Mouse (Mus musculus) myocyte (in vitro differentiated cells): ENCODE data around the gene Dock7. TPM values are rescaled to one million over a fixed set of nuclear protein-coding genes. Genes with fewer than 3 reads are reported as not detected.
A peak's percentile ranks its signal among the peaks of the same experiment; 100 is the strongest.

Source experiments
- H3K27me3 ChIP-seq: one replicate; pipeline ENCODE4 v1.6.1; 2011; ENCODE audit not compliant: control insufficient read depth, insufficient read depth, insufficient read length
- H3K36me3 ChIP-seq: one replicate; pipeline ENCODE4 v1.6.1; 2011; ENCODE audit not compliant: control insufficient read depth, insufficient read depth
- H3K4me2 ChIP-seq: one replicate; pipeline ENCODE4 v1.6.1; 2011; ENCODE audit warnings: low read depth, control low read depth
- H3K4me3 ChIP-seq: one replicate; pipeline ENCODE4 v1.5.1; 2011; ENCODE audit warnings: mild to moderate bottlenecking, control low read depth, moderate library complexity
- H3K79me2 ChIP-seq: one replicate; pipeline ENCODE4 v1.6.1; 2011; ENCODE audit not compliant: control insufficient read depth, insufficient read depth
- H3ac ChIP-seq: one replicate; pipeline ENCODE4 v1.6.1; 2011; ENCODE audit not compliant: control insufficient read depth, insufficient read length
- CEBPB ChIP-seq: IDR thresholded peaks from 2 replicates; pipeline ENCODE4 v1.6.1; 2011; ENCODE audit warnings: mild to moderate bottlenecking, moderate library complexity; ENCODE audit not compliant: poor library complexity, insufficient read depth, severe bottlenecking
- E2F4 ChIP-seq: IDR thresholded peaks from one replicate; pipeline ENCODE4 v1.6.1; 2011; ENCODE audit warnings: mild to moderate bottlenecking, control low read depth, moderate library complexity; ENCODE audit not compliant: insufficient read depth
- MAX ChIP-seq: IDR thresholded peaks from one replicate; pipeline ENCODE4 v1.6.1; 2011; ENCODE audit warnings: low read depth, mild to moderate bottlenecking, control low read depth
- MYOD1 ChIP-seq, 3 experiments: IDR thresholded peaks; one replicate each; pipeline ENCODE4 v1.6.1; 2011; ENCODE audit warnings: control low read depth in 2 of 3, low read depth in 2 of 3, mild to moderate bottlenecking in 2 of 3, moderate library complexity in 1 of 3; ENCODE audit not compliant: insufficient read length in 2 of 3, control insufficient read depth in 1 of 3
- MYOG ChIP-seq, 3 experiments: IDR thresholded peaks; one replicate each; pipeline ENCODE4 v1.6.1; 2011; ENCODE audit warnings: control low read depth in 2 of 3, low read depth in 2 of 3, mild to moderate bottlenecking in 2 of 3; ENCODE audit not compliant: insufficient read length in 2 of 3, control insufficient read depth in 1 of 3, insufficient read depth in 1 of 3
- POLR2A ChIP-seq: IDR thresholded peaks from one replicate; pipeline ENCODE4 v1.6.1; 2011; ENCODE audit warnings: low read depth, mild to moderate bottlenecking, control low read depth, moderate library complexity; ENCODE audit not compliant: insufficient read length
- POLR2AphosphoS2 ChIP-seq: IDR thresholded peaks from one replicate; pipeline ENCODE4 v1.6.1; 2011; ENCODE audit warnings: low read depth, control low read depth; ENCODE audit not compliant: insufficient read length
- REST ChIP-seq: IDR thresholded peaks from one replicate; pipeline ENCODE4 v1.6.1; 2011; ENCODE audit warnings: mild to moderate bottlenecking, control low read depth, moderate library complexity; ENCODE audit not compliant: insufficient read depth, insufficient read length
- SRF ChIP-seq: IDR thresholded peaks from one replicate; pipeline ENCODE4 v1.6.1; 2011; ENCODE audit warnings: low read depth; ENCODE audit not compliant: control insufficient read depth, insufficient read length
- TCF12 ChIP-seq: IDR thresholded peaks from one replicate; pipeline ENCODE4 v1.6.1; 2011; ENCODE audit warnings: mild to moderate bottlenecking, control low read depth; ENCODE audit not compliant: poor library complexity, insufficient read depth, severe bottlenecking
- TCF3 ChIP-seq: IDR thresholded peaks from one replicate; pipeline ENCODE4 v1.6.1; 2011; ENCODE audit warnings: low read depth, control low read depth; ENCODE audit not compliant: insufficient read length
- USF1 ChIP-seq: IDR thresholded peaks from one replicate; pipeline ENCODE4 v1.6.1; 2011; ENCODE audit warnings: low read depth, mild to moderate bottlenecking, control low read depth, moderate library complexity
- polyA plus RNA-seq: library from polyadenylated mRNA; unstranded; fragments of >200 nt; fragmentation: generic; extraction: Trizol; gene quantifications from one replicate; pipeline ENCODE4 v1.2.1, GENCODE M21; 2012; ENCODE audit warnings: missing spikeins

Gene Dock7
- polyA plus RNA-seq, 1 experiment: 24.7 TPM

DNA sequence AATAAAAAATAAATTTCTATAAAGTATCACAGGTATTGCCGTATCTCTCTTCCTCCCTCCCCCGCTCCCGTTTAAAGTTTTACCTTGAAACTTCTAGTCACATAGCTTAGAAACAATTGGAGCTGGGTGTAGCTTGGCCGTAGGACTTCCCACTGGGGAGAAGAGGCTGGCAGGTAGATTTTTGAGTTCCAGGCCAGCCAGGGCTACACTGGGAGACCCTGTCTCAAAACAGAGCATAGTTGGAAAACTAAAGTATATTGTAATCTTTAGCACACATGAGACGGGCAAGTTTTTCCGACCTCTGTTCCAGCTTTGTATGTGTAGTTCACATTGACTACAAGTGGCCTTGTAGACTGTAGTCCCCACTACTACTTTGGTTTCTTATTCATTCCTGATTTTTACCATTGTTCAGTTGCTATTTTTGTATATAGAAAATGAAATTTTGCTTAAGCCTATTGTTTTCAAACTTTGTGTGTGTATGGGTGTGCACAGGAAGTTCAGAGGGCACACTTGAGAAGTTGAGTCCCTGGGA is 195.4 kb downstream of the Dock7 start:
- H3K27me3 ChIP-seq: no peaks in the 10 kb centered on the region
- H3K36me3 ChIP-seq: peaks cover 17% of the 10 kb centered on the region
- peak overlapping the region; percentile 96 for H3K4me2 ChIP-seq
- peak overlapping the region; percentile 54 for H3K4me3 ChIP-seq
- TF ChIP-seq CEBPB (no peak), SRF (no peak), E2F4 (no peak), MAX (no peak), REST (no peak), POLR2A (no peak), TCF3 (no peak), TCF12 (no peak), MYOG (IDR thresholded peaks at IDR 0.05; ENCODE audit: control insufficient read depth in 1 of 3, insufficient read depth in 1 of 3, insufficient read length in 2 of 3, low read depth in 2 of 3) (no peak), MYOD1 (IDR thresholded peaks at IDR 0.05; ENCODE audit: control insufficient read depth in 1 of 3, insufficient read length in 2 of 3, low read depth in 2 of 3) (no peak), USF1 (no peak), POLR2AphosphoS2 (no peak)
- H3K79me2 ChIP-seq: peaks cover 51% of the 10 kb centered on the region
- no peak overlapping the region for H3ac ChIP-seq

DNA sequence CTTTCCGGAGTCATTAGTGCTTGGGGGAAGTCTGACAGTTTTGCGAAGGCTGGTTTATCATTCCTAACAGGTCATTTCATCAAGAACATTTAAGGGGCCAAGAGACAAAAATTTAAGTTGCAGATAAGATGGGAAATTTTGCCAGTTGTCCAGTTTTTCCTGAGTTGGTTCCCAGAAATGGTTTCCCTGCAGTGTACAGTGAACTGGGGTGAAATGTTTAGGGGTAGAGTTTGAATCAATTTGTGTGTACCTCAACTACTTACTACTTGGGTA is 195.9 kb downstream of the Dock7 start:
- TF ChIP-seq TCF12 (no peak), MYOD1 (IDR thresholded peaks at IDR 0.05; ENCODE audit: control insufficient read depth in 1 of 3, insufficient read length in 2 of 3, low read depth in 2 of 3) (no peak), MAX (no peak), POLR2A (no peak), E2F4 (no peak), MYOG (IDR thresholded peaks at IDR 0.05; ENCODE audit: control insufficient read depth in 1 of 3, insufficient read depth in 1 of 3, insufficient read length in 2 of 3, low read depth in 2 of 3) (no peak), REST (no peak), USF1 (no peak), POLR2AphosphoS2 (no peak), CEBPB (no peak), TCF3 (no peak), SRF (no peak)

DNA sequence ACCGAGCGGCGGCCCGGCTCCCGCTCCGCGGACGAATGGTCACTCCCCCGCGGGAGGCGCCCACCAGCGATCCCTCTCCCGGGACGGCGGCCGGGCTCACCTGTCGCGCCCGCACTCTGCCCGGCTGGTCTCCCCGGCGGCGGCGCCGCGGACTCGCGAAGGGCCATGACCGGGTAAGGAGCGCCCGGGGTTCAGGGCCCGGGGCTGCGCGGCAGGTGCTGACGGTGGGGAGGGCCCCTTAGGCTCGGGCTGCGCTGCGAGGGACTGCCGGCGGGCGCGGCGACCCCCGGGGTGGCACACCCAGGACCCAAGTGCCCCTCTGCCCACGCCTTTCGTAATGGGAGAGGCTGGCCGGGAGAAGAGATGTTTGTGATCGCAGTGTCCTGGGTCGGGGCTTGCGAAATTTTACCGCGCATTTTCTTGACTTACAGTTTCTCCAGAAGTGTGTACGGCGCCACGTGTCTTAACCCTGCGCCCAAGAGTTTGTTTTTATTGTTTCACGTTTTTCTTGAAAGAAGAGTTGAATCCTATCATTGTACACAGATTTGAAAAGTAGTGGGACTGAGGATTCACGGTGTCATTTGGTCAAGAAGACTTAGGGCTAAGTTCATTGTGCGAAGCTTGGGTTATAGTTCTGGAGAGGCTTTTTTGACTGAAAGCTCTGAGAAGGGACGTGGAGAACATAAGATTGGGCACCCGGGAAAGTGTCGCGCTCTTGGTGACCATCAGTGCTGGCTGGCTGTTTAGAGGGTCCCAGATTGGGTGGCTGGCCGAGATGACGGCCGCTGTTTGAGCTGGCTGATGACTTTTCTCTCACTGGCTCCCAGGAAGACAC is 196.4 kb downstream of the Dock7 start:
- TF ChIP-seq CEBPB (0 out of 2 replicates have a peak, but pooled peaks have one; percentile 21), POLR2AphosphoS2 (no peak), MYOG (IDR thresholded peaks at IDR 0.05; ENCODE audit: control insufficient read depth in 1 of 3, insufficient read depth in 1 of 3, insufficient read length in 2 of 3, low read depth in 2 of 3) (peak in 2 of 3 experiments; percentile 0 to 48), MAX (no peak), MYOD1 (IDR thresholded peaks at IDR 0.05; ENCODE audit: control insufficient read depth in 1 of 3, insufficient read length in 2 of 3, low read depth in 2 of 3) (peak in 1 of 3 experiments; percentile 52)
- H3K27me3 ChIP-seq: no peaks in the 10 kb centered on the region

More for the DNA sequence above, 195.9 kb downstream of the Dock7 start:
- H3K79me2 ChIP-seq: peaks cover 51% of the 10 kb centered on the region
- H3ac ChIP-seq: peak overlapping the region; percentile 87
- peak overlapping the region; percentile 54 for H3K4me3 ChIP-seq
- H3K27me3 ChIP-seq: no peaks in the 10 kb centered on the region
- H3K36me3 ChIP-seq: peaks cover 12% of the 10 kb centered on the region
- H3K4me2 ChIP-seq: peak overlapping the region; percentile 96

DNA sequence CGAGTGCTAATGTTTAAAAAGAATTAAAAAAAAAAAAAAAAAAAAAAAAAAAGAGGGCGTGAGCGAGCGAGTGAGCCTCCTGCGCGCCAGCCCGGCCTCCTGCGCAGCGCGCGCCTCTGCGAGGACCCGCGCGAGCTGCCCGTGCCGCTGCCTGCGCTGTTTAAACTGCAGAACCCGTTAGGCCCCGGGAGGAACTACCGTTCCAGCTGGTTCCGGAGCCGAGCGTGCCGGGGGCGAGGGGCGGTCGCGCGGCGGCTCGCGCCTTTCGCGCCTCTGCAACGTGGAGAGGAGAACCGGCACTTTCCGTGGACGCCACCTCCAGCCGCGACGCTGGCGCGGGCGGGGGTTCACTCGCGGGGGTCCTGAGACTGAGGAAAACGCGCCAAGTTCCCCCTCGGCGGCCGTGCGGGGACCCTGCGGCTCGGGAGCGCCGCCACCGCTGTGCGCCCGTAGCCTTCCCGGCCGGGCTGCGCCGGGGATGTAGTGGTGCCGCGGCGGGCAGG is 197.1 kb downstream of the Dock7 start, which contains the start of gene Usp1:
Usp1 (plus strand) TSS at position 243 of the 503 bp plus-strand sequence.
- peaks cover 1% of the 10 kb centered on the region for H3K36me3 ChIP-seq
- TF ChIP-seq TCF12: no peak
- no peak for TF ChIP-seq CEBPB
- TF ChIP-seq MYOD1 (IDR thresholded peaks at IDR 0.05; ENCODE audit: control insufficient read depth in 1 of 3, insufficient read length in 2 of 3, low read depth in 2 of 3): no peak
- no peak for TF ChIP-seq SRF
- TF ChIP-seq USF1: no peak
- TF ChIP-seq MYOG (IDR thresholded peaks at IDR 0.05; ENCODE audit: control insufficient read depth in 1 of 3, insufficient read depth in 1 of 3, insufficient read length in 2 of 3, low read depth in 2 of 3): peak in 1 of 3 experiments; percentile 1
- TF ChIP-seq TCF3: no peak
- TF ChIP-seq E2F4: peak; percentile 70
- no peak for TF ChIP-seq REST
- TF ChIP-seq POLR2A: peak; percentile 34
- TF ChIP-seq POLR2AphosphoS2: no peak
- TF ChIP-seq MAX: peak; percentile 92
- peak within 1 kb of the TSS; percentile 54 for H3K4me3 ChIP-seq
- no peaks in the 10 kb centered on the region for H3K27me3 ChIP-seq
- peak within 1 kb of the TSS; percentile 96 for H3K4me2 ChIP-seq
- H3K79me2 ChIP-seq: peaks cover 43% of the 10 kb centered on the region
- H3ac ChIP-seq: peak within 1 kb of the TSS; percentile 87

More for the DNA sequence above, 196.4 kb downstream of the Dock7 start:
- Histone ChIP-seq H3K4me2 (peak overlapping the region; percentile 96), H3ac (peak overlapping the region; percentile 87), H3K4me3 (peak overlapping the region; percentile 54), H3K79me2 (peaks cover 50% of the 10 kb centered on the region), H3K36me3 (peaks cover 8% of the 10 kb centered on the region)
